Mouse (Mus musculus) G1E (cell line): ENCODE data around the gene Pkp3.

Source experiments
- CTCF ChIP-seq: IDR thresholded peaks from 2 replicates; pipeline ENCODE4 v1.5.1; 2012; ENCODE audit warnings: low read depth, low read length, inconsistent platforms, mixed read lengths
- GATA1 ChIP-seq: IDR thresholded peaks from 2 replicates; pipeline ENCODE4 v1.6.1; 2012; ENCODE audit warnings: borderline replicate concordance, low read length, inconsistent platforms, mixed read lengths
- GATA2 ChIP-seq: IDR thresholded peaks from 2 replicates; pipeline ENCODE4 v1.6.1; 2012; ENCODE audit warnings: low read depth, low read length, inconsistent platforms, borderline replicate concordance
- POLR2AphosphoS5 ChIP-seq: IDR thresholded peaks from 2 replicates; pipeline ENCODE4 v1.6.1; 2012; ENCODE audit warnings: low read depth, low read length, inconsistent platforms; ENCODE audit not compliant: insufficient replicate concordance
- TAL1 ChIP-seq: conservative IDR thresholded peaks from 2 replicates; pipeline ENCODE4 v1.6.1; 2012; ENCODE audit warnings: low read depth, low read length, inconsistent platforms, mixed read lengths

DNA sequence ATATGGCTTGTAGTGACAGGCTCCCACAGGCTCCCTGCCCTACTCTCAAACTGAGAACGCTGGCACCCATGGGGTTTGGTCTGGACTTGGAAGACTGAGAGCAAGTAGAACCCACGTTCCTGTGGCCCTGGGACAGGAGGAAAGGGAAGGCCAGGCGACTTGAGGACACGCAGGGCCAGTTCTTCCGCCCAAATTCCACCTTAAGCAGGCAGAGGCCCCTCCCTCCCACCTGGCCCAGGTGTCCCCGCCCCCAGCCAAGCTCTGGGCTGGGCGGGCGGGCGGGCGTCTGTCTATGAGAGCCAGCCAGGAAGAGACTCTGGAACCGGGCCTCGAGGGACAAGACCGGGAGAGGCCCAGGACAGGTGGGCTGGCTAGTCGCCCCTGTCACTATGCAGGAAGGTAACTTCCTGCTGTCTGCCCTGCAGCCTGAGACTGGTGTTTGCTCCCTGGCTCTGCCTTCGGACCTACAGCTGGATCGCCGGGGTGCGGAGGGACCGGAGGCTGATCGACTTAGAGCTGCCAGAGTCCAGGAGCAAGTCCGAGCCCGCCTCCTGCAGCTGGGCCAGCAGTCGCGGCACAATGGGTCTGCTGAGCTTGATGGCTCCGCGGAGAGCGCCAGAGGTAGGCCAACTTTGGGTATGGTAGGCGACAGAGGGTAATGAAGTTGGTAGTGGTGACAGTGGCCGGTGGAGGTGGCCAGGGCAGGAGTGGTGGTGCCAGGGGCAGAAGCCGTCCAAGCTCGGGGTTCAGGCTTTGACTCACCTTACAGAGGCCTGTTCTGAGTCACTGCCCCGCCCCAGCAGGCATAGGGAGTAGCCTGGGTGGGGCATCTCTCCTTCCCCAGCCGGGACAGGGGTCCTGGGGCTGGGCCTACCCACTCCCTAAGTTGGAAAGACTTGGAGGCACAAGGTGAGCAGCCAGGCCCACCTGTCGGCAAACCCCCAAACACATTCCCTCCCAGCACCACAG is 1.7 kb downstream of the Pkp3 start:
- no peak for TF ChIP-seq CTCF
- no peak for TF ChIP-seq GATA1
- no peak for TF ChIP-seq TAL1
- no peak for TF ChIP-seq GATA2
- TF ChIP-seq POLR2AphosphoS5 = no peak
